Mouse (Mus musculus): Measurements from ENCODE around the gene Acsl5.
A peak's percentile ranks its signal among the peaks of the same experiment; 100 is the strongest.

- TF ChIP-seq CTCF (IDR thresholded peaks at IDR 0.05; ENCODE audit: insufficient read depth, low read length), result no peak
- TF ChIP-seq POLR2A (IDR thresholded peaks at IDR 0.05; ENCODE audit: borderline replicate concordance, extremely low read depth, low read depth, low read length), result peak; percentile 97
Measured at GRCm38 (mm10) chr19:55253570-55254441, 2.1 kb downstream of the Acsl5 start.
